In genomic region chr13:93907971-93908370, GRCm38 (mm10) we compare ENCODE assay signal across 23 mouse cellular contexts.
"Had no signal": no experiment of that assay in that cellular context is flagged by ENCODE, and none has a peak within 500 bp of the region (broad histone marks: within the 10 kb centered on the region; RNA-seq: fewer than 3 reads in every experiment).

No protein-coding gene starts in this region.

- DNase-seq: gastrocnemius, postnatal 14 days; gastrocnemius, postnatal 36 days; heart, adult 2 months; heart, postnatal 14 days; heart, postnatal 36 days; kidney, adult 11 months; kidney, adult 2 months; kidney, adult 9 months; kidney, postnatal 14 days; kidney, postnatal 36 days; layer of hippocampus, adult 9-11 months; layer of hippocampus, postnatal 36 days; left cerebral cortex, postnatal 4 days; liver, embryonic 13.5 days had no signal

- H3K27ac ChIP-seq: heart, adult 2 months; heart, embryonic 13.5 days; heart, embryonic 15.5 days; hindbrain, embryonic 13.5 days; hindbrain, embryonic 15.5 days; hindbrain, postnatal 0 days; limb, embryonic 15.5 days; liver, embryonic 13.5 days had no signal

- H3K9me3 ChIP-seq: heart, embryonic 13.5 days; heart, embryonic 15.5 days; hindbrain, embryonic 13.5 days; hindbrain, embryonic 15.5 days; limb, embryonic 13.5 days; limb, embryonic 15.5 days; liver, embryonic 13.5 days had no signal

- H3K36me3 ChIP-seq: heart, embryonic 13.5 days; heart, embryonic 15.5 days; hindbrain, embryonic 13.5 days; hindbrain, embryonic 15.5 days; limb, embryonic 13.5 days; limb, embryonic 15.5 days; liver, embryonic 13.5 days had no signal

- H3K9ac ChIP-seq: heart, embryonic 13.5 days; heart, embryonic 15.5 days; hindbrain, embryonic 13.5 days; hindbrain, embryonic 15.5 days; limb, embryonic 13.5 days; limb, embryonic 15.5 days; liver, embryonic 13.5 days had no signal

- H3K4me3 ChIP-seq: heart, adult 2 months; heart, embryonic 13.5 days; heart, embryonic 15.5 days; hindbrain, embryonic 13.5 days; hindbrain, embryonic 15.5 days; limb, embryonic 13.5 days; limb, embryonic 15.5 days; liver, embryonic 13.5 days had no signal

- H3K27me3 ChIP-seq: heart, embryonic 13.5 days; heart, embryonic 15.5 days; hindbrain, embryonic 13.5 days; hindbrain, embryonic 15.5 days; limb, embryonic 13.5 days; limb, embryonic 15.5 days; liver, embryonic 13.5 days had no signal

- H3K4me1 ChIP-seq: hindbrain, embryonic 15.5 days; liver, embryonic 13.5 days had no signal

- H3K4me2 ChIP-seq: heart, embryonic 13.5 days; heart, embryonic 15.5 days; hindbrain, embryonic 13.5 days; hindbrain, embryonic 15.5 days; limb, embryonic 13.5 days; limb, embryonic 15.5 days; liver, embryonic 11.5 days; liver, embryonic 13.5 days had no signal

- ATAC-seq: hindbrain, postnatal 0 days; intestine, embryonic 16.5 days had no signal
